Mouse (Mus musculus) erythroblast, adult 5-6 weeks (primary cell): ENCODE measurements around the gene Dnajc2. TPM values are rescaled to one million over a fixed set of nuclear protein-coding genes. Genes with fewer than 3 reads are reported as not detected.

Experiments used
- total RNA-seq, 2 experiments: library from RNA; stranded (forward) in 1 of 2; stranded (reverse) in 1 of 2; fragments of 150-400 nt in 1 of 2; fragments of 200-764, 138-1000 nt in 1 of 2; gene quantifications; 2 replicates each; pipeline versions ENCODE4 v1.2.3 to v1.2.4; 2015 to 2017; ENCODE audit warnings: low replicate concordance in 2 of 2

Gene Dnajc2
- total RNA-seq, 2 experiments from 2014 or later = 24.2 to 33.3 TPM

Other genes with a start within 250 kb of the Dnajc2 start
- not detected in 2 replicates for gene Lrrc17, start 241.7 kb downstream of the Dnajc2 start, total RNA-seq (2015; ENCODE audit: low replicate concordance)
- gene Lrrc17, start 241.7 kb downstream of the Dnajc2 start, total RNA-seq (2017; ENCODE audit: low replicate concordance) = 0.85 TPM in 1 of 2 replicates, not detected in the other
- not detected in 2 replicates for gene Fbxl13, start 139.6 kb downstream of the Dnajc2 start, total RNA-seq (2015; ENCODE audit: low replicate concordance)
- not detected in 2 replicates for gene Fbxl13, start 139.6 kb downstream of the Dnajc2 start, total RNA-seq (2017; ENCODE audit: low replicate concordance)
- 11.0 and 16.7 TPM in 2 replicates for gene Armc10, start 139.4 kb downstream of the Dnajc2 start, total RNA-seq (2015; ENCODE audit: low replicate concordance)
- gene Armc10, start 139.4 kb downstream of the Dnajc2 start, total RNA-seq (2017; ENCODE audit: low replicate concordance) = 4.6 and 5.1 TPM in 2 replicates
- 0.19 and 0.63 TPM in 2 replicates for gene Napepld, start 83.9 kb downstream of the Dnajc2 start, total RNA-seq (2015; ENCODE audit: low replicate concordance)
- 0.60 and 2.0 TPM in 2 replicates for gene Napepld, start 83.9 kb downstream of the Dnajc2 start, total RNA-seq (2017; ENCODE audit: low replicate concordance)
- 14.6 and 20.8 TPM in 2 replicates for gene Pmpcb, start 48.1 kb downstream of the Dnajc2 start, total RNA-seq (2015; ENCODE audit: low replicate concordance)
- 31.6 and 35.8 TPM in 2 replicates for gene Pmpcb, start 48.1 kb downstream of the Dnajc2 start, total RNA-seq (2017; ENCODE audit: low replicate concordance)
- gene Psmc2, start within 50 bp of the Dnajc2 start, total RNA-seq (2015; ENCODE audit: low replicate concordance) = 38.2 and 38.4 TPM in 2 replicates
- gene Psmc2, start within 50 bp of the Dnajc2 start, total RNA-seq (2017; ENCODE audit: low replicate concordance) = 35.4 and 40.5 TPM in 2 replicates
- gene Slc26a5, start 80.4 kb upstream of the Dnajc2 start, total RNA-seq (2015; ENCODE audit: low replicate concordance) = not detected in 2 replicates
- gene Slc26a5, start 80.4 kb upstream of the Dnajc2 start, total RNA-seq (2017; ENCODE audit: low replicate concordance) = not detected in 2 replicates